Mouse (Mus musculus): Measurements from ENCODE around the gene Tnpo2. TPM values are rescaled to one million over a fixed set of nuclear protein-coding genes. Genes with fewer than 3 reads are reported as not detected.
A peak's percentile ranks its signal among the peaks of the same experiment; 100 is the strongest.
"Not testable (repeated sequence)": the region's sequence is repeated elsewhere in the genome, so short reads cannot be mapped to it uniquely, and the experiment has no call there.

Gene Tnpo2
- total RNA-seq, 2 experiments from 2014 or later: 76.4 to 88.2 TPM

DNA sequence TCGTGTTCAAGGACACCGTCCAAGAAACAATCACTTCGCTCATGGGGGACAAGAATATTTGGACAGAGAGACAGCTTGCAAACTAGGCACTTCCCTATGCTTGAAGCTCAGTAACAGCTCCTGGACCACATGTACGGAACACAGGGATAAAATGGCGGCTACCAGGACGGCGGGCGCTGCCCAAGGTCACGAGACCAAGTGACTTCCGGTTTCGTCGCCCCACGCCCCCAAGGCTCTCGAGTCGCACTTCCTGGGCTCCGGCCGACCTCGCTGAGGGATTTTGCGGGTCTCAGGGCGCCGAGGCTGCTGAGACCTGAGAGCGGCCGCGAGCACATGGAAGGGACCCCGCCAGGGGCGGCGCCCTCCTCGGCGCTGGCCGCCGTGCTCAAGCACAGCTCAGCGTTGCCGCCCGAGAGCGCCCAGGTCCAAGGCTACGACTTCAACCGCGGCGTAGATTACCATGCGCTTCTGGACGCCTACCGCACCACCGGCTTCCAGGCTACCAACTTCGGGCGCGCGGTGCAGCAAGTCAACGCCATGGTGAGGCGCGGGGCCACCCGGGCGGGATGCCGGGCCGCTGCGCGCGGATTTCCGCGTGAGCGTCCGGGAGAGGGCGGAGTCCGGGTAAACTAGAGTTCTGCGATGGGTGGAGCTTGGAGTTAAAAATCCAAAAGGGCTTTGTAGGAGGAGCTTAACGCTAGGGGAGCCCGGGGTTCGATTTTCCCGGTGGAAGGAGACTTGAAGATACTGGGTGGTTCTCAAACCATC, 35.0 kb downstream of the Tnpo2 start, which contains the start of gene Dhps:
Dhps (plus strand) TSS at position 244 of the 768 bp plus-strand sequence.
- peak; percentile 93 to 94 for DNase-seq

GRCm38 (mm10) chr8:85072364-85072929, 35.7 kb downstream of the Tnpo2 start:
- peak in 1 of 2 experiments; percentile 24 for DNase-seq

GRCm38 (mm10) chr8:85073041-85073612, 36.4 kb downstream of the Tnpo2 start:
- no peak for DNase-seq

GRCm38 (mm10) chr8:85074167-85074566, 37.5 kb downstream of the Tnpo2 start:
- no peak for DNase-seq

GRCm38 (mm10) chr8:85074617-85075016, 37.9 kb downstream of the Tnpo2 start:
- no peak for DNase-seq

DNA sequence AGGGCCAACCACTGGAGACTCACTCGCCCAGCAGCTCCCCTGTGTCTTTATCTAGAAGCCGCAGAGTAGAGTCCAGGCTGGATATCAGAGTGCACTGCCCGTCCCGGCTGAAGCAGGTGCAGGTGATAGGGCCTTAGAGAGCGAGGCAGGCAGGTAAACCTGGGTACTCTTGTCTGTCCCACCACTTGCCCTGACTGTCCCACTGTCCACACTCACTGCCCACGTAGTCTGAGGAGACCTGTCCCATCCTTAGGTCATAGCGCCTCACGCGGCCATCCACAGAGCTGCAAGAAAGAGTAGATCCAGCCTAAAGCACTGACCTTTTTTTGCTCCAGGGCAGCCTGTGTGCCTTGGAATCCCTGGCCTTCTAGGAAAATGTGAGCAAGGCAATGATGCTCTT, 39.3 kb downstream of the Tnpo2 start:
- DNase-seq: peak; percentile 47 to 62

GRCm38 (mm10) chr8:85076993-85077392, 40.3 kb downstream of the Tnpo2 start:
- DNase-seq: peak; percentile 79 to 85

- no peak for DNase-seq
Measured at GRCm38 (mm10) chr8:85080214-85080531, 43.5 kb downstream of the Tnpo2 start.

DNA sequence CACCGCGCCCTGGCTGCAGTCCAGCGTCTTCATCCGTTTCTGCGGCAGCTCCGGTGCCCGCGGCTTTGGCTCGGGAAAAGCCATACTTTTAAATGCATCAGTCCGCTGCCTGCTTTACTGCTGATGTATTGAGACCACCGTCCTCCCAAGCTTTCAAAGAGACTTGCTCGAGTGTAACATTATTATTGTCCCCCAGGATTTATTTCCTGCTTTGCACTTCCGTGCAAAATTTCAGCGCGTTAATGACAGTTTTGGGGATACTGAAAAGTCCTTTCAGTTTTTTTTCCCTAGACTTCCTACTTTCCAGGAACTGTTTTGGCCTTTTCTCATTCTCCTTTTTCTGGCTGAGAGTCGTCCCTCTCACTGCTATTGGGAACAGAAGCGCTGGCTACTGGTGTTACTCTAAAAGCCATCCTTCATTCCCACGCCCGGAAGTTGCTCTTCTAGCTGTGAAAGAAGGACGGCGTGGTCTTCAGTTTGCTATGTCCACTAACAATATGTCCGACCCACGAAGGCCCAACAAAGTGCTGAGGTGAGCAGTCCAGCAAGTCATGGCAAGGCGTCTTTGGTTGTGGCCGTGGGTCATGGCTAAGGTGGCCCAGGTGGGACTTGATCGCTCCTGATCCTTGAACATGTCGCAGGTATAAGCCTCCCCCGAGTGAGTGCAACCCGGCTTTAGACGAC, 44.0 kb downstream of the Tnpo2 start, which contains the start of gene Wdr83os:
Wdr83os (plus strand) TSS at position 209 of the 684 bp plus-strand sequence.
- peak; percentile 49 to 54 for DNase-seq

- peak; percentile 37 to 53 for DNase-seq
Measured at GRCm38 (mm10) chr8:85081216-85081555, 44.5 kb downstream of the Tnpo2 start, which contains the start of gene Wdr83. TSS of gene Wdr83 (minus strand) at chr8:85081306.

- DNase-seq: not testable (repeated sequence)
Measured at GRCm38 (mm10) chr8:85082169-85082568, 45.5 kb downstream of the Tnpo2 start.

- DNase-seq: peak; percentile 96
Measured at GRCm38 (mm10) chr8:85083108-85083813, 46.5 kb downstream of the Tnpo2 start, which contains the start of gene Man2b1. TSS of gene Man2b1 (plus strand) at chr8:85083270.

DNA sequence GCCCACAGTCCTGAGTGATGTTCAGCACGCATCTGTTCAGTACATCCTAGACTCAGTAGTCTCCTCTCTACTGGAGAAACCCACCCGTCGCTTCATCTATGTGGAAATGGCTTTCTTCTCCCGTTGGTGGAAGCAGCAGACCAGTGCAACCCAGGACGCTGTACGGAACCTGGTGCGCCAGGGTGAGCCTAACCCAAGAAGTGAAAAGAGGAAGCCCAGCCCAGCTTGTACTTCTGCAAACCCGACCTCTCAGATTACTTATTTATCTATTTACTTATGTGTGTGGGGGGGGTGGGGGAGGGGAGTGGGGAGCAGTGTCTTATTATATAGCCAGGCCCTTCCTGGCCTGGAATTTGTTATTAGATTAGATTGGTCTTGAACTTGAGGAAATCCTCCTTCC, 47.9 kb downstream of the Tnpo2 start:
- DNase-seq: no peak

DNA sequence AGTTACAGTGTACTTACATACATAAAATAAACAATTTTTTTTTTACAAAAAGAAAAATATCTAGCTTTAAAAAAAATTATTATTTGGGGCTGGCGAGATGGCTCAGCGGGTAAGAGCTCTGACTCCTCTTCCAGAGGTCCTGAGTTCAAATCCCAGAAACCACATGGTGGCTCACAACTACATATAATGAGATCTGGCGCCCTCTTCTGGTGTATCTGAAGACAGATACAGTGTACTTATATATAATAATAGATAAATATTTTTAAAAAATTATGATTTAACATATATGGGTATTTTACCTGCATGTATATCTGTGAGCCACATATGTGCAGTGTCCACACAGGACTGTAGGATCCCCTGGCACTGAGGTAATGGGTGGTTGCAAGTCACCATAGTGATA, 49.5 kb downstream of the Tnpo2 start:
- no peak for DNase-seq

GRCm38 (mm10) chr8:85088771-85089170, 52.1 kb downstream of the Tnpo2 start:
- DNase-seq: no peak

DNA sequence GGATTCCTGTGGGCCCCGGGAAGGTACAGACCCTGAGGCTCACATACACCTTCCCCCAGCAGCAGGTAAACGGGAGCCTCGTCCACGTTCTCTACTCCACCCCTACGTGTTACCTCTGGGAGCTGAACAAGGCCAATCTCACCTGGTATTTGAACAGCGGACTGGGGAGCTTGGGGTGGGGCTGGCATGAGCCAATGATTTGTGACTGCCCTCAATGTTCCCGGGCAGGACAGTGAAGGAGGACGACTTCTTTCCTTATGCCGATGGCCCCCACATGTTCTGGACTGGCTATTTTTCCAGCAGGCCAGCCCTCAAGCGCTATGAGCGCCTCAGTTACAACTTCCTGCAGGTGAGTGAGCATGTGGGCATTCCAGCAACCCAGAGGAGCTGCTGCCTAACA, 54.1 kb downstream of the Tnpo2 start:
- no peak for DNase-seq

DNA sequence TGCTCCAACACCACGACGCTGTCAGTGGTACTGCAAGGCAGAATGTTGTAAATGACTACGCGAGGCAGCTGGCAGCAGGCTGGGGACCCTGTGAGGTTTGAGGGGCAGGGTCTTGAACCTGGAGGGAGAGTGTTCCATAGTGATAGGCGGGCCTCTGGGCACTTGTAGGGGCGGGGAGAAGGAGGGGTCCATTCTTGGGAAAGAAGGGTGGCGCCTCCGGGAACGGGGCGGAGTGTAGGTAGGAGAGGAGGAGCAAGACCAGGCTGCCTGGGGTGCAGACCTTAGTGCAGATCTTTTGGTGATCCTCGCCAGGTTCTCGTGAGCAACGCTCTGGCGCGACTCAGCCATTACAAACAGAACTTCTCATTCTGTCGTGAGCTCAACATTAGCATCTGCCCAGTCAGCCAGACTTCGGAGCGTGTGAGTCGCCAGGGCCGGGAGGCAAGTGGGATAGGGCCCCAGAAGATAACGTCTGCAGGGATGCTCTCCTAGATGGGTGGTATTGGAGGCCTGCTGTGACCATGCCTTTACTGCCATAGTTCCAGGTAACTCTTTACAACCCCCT, 54.9 kb downstream of the Tnpo2 start:
- no peak for DNase-seq

DNA sequence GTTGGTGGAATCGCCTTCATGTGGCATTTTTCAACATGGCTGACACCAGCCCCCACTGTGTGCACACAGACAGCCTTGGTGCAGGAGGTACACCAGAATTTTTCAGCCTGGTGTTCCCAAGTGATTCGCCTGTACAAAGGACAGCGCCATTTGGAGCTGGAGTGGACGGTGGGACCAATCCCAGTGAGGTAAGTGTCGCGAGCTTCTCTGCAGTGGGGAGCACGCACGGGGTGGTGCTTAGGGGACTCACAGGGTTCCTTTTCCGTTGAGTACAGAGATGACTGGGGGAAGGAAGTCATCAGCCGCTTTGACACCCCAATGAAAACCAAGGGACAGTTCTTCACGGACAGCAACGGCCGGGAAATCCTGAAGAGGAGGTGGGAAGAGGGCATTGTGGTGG, 58.3 kb downstream of the Tnpo2 start:
- no peak for DNase-seq

DNA sequence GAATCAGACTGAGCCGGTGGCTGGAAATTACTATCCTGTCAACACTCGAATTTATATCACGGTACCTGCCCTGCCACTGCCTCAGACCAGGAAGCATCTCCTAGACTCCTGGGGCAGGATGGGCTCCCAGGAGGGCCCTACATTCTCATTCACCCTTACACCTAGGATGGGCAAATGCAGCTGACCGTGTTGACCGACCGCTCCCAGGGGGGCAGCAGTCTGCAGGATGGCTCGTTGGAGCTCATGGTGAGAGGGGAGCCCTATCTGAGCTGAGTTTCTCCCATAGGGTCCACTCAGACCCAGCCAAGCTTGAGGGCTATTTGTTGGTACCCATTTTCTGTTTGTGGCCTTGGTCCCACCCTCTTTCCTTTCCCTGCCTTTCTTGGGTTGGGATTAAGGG, 58.9 kb downstream of the Tnpo2 start:
- DNase-seq: no peak

DNA sequence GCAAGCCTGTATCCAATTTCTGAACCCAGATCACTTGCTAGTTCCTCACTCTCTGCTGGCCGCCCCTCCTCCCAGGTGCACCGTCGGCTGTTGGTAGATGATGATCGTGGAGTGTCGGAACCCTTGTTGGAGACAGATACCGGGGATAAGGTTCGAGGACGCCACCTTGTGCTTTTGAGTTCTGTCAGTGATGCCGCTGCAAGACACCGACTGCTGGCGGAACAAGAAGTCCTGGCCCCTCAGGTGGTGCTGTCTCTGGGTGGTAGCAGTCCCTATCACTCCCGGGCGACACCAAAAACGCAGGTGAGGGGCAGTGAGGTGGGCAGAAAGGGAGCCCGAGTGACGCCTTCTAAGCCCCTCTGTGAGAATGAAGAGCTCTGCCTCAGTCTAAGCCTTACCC, 59.5 kb downstream of the Tnpo2 start:
- DNase-seq: no peak

DNA sequence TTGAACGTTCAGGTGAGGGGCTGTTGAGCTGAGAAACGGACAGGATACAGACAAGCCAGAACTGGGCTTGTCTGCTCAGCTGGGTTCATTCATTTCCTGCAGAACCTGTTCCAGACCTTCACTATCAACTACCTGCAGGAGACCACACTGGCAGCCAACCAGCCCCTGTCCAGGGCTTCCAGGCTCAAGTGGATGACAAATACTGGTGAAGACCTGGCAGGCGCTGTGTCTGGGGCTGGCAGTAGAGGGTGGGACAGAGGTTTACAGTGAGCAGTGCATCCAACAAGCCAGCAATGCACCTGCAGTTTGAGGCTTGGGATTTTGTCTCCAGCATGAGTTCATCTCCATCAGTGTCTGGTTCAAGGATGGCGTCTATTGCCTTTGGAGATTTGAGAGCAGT, 60.1 kb downstream of the Tnpo2 start:
- no peak for DNase-seq
